Mouse (Mus musculus): Measurements from ENCODE around the gene Slc25a36.

Gene Slc25a36

DNA sequence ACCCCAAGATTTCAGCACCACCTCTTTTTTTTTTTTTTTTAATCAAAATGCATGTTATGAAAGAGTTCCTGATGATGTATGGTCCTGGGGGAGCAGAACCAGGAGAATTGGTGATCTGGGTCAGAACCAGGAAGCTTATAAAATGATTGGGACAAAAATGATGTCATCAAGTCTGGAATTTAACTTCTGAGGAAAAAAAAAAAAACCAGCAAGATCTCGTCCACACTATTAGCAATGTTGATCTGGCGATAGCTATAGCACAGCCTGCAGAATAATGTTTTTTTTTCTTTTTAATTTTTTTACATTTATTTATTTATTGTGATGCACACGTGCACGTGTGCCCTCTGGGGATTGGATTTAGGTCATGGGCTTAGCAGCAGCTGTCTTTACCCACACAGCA is 64.7 kb downstream of the Slc25a36 start:
- no peak for DNase-seq (ENCODE audit: low spot score in 2 of 2)

DNA sequence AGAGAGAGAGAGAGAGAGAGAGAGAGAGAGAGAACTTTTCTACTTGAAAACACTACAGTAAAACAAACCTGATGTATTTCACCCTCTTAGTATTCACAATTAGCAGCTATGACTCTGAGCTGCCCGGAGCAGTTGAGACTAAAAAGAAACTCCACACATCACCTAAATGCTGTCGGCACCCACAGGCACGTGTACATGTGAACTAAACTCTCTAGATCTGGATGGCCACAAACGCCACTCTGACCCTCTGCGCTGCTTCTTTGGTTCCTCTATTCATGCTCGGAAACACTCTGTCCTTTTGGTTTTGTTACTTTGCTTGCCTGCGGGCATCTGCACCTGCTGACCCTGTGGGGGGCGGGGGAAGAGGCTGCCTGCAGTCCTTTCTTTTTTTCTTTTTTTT is 69.3 kb downstream of the Slc25a36 start:
- DNase-seq (ENCODE audit: low spot score in 2 of 2), result no peak

DNA sequence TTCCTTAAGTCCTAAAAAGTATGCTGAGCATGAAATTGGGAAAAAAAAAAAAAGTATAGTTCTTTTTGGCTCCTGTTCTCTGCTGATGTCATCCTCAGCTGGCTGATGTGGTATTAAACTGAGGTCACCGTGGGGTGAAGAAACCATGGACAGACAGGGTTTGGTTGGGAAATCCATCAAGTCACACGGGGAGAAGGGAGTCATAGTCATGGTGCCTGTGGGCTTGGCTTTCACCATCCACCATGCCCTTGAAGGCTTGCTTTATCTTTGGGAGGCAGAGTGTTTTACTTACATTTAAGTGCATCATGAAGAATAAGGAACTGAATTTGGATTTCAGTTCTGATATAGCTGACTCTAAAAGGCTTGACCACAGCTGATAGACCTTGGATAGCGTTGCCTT is 72.9 kb downstream of the Slc25a36 start:
- DNase-seq (ENCODE audit: low spot score in 2 of 2), result no peak

DNA sequence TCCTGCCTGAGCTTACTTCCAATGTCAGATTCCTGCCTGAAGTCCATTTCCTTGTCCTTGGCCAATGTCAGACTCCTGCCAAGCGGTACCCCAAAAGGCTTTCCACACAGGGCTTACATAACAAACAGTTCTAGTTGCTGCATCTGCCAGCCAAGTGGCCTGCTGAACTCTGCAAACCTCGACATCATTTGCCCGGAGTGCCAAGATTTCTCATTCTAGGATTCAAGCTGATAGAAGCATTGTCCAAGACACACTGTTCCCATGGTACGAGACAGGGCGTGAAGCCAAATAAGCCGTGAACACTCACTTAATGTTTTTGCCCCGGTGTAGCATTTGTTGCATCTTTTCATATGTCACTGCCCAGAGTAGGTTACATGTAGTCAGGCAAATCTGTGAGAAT is 74.3 kb downstream of the Slc25a36 start:
- DNase-seq (ENCODE audit: low spot score in 2 of 2), result no peak

DNA sequence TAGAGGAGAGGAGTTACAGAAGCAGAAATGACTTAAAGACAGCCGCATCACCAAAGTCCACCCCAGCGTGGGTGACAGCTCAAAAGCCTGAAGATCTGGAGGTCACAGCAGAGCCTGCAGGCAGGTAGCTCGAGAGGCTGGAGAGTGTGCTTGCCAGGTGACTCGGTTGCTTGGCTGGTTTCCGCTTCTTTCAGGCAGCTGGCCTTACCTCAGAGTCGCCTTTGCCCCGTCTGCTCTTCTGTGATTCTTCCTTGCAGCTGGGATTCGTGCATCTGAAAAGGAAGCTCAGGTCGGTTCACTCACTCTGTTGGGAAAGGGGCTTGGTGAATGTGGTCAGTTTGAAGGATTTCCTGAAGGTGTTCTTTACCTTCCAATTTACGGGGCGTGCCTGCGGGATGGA is 83.6 kb downstream of the Slc25a36 start:
- no peak for DNase-seq (ENCODE audit: low spot score in 2 of 2)

DNA sequence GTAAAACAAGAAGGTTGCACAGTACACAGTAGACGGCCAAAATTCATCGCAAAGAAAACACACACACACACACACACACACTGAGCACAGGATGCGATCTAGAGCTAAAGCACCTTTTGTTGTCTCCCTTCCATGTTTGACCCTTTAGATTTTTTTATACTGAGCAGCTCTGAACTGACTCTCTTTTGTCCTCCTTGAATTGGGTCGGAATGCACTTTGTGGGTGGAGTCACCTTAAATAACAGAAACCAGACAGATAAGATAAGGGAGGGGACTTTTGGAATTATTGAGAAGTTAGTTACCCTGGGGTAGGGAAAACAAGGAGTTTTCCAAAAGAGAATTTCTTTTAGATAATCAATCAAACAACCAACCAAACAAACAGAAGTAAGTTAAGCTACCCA is 85.0 kb downstream of the Slc25a36 start:
- no peak for DNase-seq (ENCODE audit: low spot score in 2 of 2)

Measured in urinary bladder, postnatal 4 days (tissue).